Mouse (Mus musculus): ENCODE results near the gene Traf3ip2.
A peak's percentile ranks its signal among the peaks of the same experiment; 100 is the strongest.

Gene Traf3ip2

GRCm38 (mm10) chr10:39681014-39681413 is 68.3 kb downstream of the Traf3ip2 start:
- no peak for DNase-seq

GRCm38 (mm10) chr10:39682556-39682955 is 69.8 kb downstream of the Traf3ip2 start:
- DNase-seq, result no peak

- DNase-seq, result no peak
Observed at GRCm38 (mm10) chr10:39683481-39683880, 70.7 kb downstream of the Traf3ip2 start.

GRCm38 (mm10) chr10:39686811-39687210 is 74.1 kb downstream of the Traf3ip2 start:
- DNase-seq, result peak in 1 of 2 experiments; percentile 31

- DNase-seq, result no peak
Observed at GRCm38 (mm10) chr10:39687851-39688250, 75.1 kb downstream of the Traf3ip2 start.

GRCm38 (mm10) chr10:39691351-39692064 is 78.8 kb downstream of the Traf3ip2 start:
- DNase-seq, result no peak

GRCm38 (mm10) chr10:39692152-39692551 is 79.4 kb downstream of the Traf3ip2 start:
- no peak for DNase-seq

All from kidney, postnatal 4 days (tissue).